Mouse (Mus musculus) CD4-positive, CD25-positive, alpha-beta regulatory T cell, adult 4 months (primary cell): ENCODE data around the gene Gnrhr. TPM values are rescaled to one million over a fixed set of nuclear protein-coding genes. Genes with fewer than 3 reads are reported as not detected.
A peak's percentile ranks its signal among the peaks of the same experiment; 100 is the strongest.

ENCODE experiments used
- ATAC-seq: one replicate; pipeline ENCODE4 v1.8.0; 2017
- polyA plus RNA-seq, 2 experiments: library from polyadenylated mRNA; unstranded; fragments of 100-300 nt; shearing (Covaris generic); gene quantifications; one replicate each; pipeline ENCODE4 v1.2.1; 2017

Gene Gnrhr
- not detected for polyA plus RNA-seq

GRCm38 (mm10) chr5:86197801-86198200 lies at the start of gene Gnrhr:
Gene Gnrhr, minus strand, starts transcription at chr5:86197901.
- ATAC-seq: no peak

DNA sequence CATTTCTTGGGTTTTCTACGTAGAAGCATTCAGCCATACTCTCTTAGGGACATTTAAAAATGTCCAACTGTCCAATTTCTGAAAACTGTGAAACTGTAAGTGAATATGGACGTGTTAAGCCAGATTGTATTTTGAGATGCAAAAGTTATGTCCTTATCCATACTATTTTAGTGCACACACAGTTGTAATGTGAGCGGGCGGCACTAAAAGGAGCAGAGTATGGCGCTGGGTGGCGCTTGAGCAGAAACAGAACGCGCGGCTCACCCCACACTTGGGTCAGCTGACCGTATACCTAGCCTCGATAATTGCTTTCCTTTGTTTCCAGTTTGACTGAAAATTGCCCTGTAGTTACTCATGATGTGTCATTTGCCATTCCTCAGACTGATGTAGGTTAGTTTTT lies 48.9 kb upstream of the Gnrhr start:
- ATAC-seq: no peak

DNA sequence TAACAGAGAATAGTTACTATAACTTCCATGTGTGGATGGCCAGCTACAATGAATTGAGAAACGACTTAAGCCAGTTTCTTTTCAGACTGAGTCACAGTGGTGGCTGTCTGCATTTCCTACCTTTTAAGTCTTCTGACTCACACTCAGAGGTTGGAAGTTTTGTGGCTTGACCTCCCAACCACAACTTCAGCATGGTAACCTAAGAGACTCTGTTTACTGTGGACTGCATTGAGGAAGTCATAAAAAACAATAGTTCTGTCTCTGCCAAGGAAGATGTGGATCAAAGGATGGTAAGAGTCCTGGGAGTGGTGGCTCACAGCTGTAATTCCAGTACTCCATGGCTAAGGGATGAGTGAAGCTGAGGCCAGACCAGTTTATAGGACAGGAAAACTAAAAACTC lies 47.2 kb upstream of the Gnrhr start:
- no peak for ATAC-seq

DNA sequence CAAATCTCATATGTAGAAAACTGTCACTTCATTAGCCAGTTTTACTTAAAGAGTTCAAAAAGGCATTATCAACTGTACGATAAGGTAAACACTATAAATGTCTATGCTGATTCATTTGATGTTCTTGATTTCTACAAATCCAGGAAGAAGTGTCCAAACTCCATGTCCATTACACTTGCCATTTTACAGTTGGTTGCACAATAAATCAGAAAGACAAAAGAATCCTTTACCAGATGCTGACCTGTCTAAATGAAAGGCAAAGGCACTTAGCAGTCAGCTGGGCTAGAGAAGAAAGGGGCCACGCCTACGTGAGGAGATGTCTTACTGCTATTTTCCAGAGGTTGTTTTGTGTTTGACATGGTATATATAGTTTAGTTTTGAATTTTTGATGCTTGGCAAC lies 46.6 kb upstream of the Gnrhr start:
- no peak for ATAC-seq

DNA sequence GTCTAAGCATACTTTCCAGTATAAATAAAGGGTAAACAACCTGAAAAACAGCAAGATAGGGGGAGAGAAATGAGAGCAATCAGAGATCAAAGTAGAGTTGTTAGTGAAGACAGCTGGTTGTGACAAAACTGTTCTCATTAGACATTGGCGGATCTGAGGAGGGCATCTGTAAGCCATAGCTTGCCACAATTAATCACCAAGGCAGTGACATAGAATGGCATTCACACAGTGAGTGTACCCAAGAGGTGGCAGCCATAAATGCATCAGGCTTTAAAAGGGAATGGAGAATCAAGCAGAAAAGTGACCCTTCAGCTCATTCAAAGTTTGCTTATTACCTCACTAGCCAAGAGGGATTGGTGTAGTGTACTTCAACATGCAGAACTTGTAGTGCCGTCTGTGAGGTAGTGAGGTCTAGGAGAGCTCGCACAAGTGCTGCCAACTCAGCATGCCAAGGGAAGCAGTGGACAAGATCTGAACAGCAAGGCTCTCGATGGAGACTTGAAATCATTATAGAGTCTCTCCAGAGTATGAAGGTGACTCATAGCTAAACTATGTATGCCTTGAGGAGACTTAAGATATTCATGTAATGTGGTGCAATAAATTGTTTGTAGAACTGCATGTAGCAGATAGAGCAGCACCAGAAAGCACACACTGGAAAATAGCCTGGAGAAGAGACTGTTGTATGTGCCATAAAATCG lies 29.6 kb upstream of the Gnrhr start:
- no peak for ATAC-seq

DNA sequence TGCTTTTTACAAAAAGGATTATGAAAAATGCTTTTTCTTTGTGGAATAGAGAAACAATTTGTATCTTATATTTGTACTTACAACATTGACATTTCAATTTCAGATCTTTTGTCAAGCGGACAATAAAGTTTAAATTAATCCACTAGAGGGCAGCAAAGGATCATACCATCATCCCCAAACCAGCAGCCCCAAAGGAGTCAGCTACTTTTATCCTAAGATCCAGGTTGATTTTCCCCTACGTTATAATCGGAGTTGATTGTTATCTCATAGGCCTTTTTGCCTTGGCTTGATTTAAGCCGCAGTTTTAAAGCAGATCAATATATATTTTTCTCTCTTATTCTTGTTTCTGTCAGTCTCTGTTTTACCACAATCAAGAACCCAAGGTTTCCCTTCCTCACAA lies 6.3 kb downstream of the Gnrhr start:
- peak; percentile 82 for ATAC-seq

DNA sequence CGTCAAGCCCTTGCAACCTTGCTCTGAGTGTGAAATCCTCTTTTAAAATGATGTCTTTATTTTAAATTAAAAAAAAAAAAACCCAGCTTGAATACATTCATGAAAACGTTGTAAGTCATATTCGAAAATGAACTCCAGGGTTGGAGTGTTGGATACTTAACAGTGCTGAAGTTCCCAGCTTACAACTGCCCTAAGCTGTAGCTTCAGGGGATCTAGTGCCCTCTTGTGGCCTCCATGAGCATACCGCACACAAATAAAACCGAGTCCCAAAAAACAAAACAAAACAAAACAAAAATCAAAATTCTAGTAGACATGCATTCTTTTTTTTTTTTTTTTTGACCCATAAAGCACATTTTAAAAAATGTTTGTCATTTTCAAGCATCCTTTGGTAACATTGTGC lies 6.9 kb downstream of the Gnrhr start:
- peak; percentile 83 for ATAC-seq

GRCm38 (mm10) chr5:86190290-86190689 lies 7.4 kb downstream of the Gnrhr start:
- ATAC-seq: peak; percentile 16

- ATAC-seq: no peak
Measured at GRCm38 (mm10) chr5:86187441-86187840, 10.3 kb downstream of the Gnrhr start.

DNA sequence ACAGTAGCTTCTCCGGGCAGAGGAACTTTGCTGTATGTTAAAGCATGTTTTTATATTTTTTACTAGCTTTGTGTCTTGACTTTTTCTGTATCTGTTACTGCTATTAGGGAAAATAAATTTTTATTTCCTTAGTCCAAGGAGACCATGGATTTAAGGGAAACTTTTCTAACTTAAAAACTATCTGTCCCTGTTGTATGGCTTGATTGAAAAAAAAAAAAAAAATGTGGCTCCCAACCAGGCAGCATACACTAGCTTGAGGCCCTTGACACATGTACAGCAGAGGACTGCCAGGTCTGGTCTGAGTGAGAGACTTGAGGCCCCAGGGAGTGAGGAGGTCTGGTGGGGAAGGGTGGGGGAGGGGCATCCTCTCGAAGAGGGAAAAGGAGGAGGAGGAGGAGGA lies 23.9 kb downstream of the Gnrhr start:
- no peak for ATAC-seq

DNA sequence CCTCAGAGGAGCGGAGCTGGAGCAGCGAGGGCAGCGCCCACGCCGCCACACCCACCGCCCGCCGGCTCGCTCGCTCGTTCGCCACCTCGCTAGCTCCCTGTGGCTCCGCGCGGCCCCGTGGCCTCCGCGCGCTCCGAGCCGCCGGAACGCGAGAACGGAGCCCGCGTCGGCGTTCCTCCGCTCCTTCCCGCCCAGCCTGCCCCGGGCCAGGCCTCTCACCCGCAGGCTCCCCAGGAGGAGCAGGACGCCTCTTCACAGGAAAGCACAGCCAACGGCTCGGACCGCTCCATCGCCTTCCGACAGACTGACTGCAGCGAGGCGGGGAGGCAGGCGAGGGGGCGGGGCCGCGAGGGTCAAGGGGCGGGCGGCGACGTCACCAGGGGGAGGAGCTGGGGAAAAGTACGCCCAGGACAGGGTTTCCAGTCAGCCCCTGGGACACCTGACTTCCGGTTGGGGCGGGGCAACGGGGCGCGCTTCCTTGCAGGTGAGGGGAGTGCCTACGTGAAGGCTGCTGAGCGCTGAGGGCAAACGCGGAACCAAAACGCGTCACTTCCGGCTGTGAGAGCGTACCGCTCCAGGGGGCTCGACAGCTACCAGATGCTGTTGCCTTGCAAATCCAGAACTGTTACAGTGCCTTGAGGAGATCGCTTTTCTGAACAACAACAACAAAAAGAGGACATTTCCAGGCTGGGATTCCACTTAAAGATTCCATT lies 25.1 kb downstream of the Gnrhr start, which contains the start of gene Uba6:
Uba6 (minus strand) TSS at position 355 of the 713 bp plus-strand sequence.
- peak; percentile 93 for ATAC-seq

GRCm38 (mm10) chr5:86172088-86172448 lies 25.6 kb downstream of the Gnrhr start:
- ATAC-seq: peak; percentile 9

Other genes starting within 250 kb of the Gnrhr start
- gene Cenpc1, start 132.3 kb downstream of the Gnrhr start, polyA plus RNA-seq: 10 to 100 TPM; 23.1 to 32.2 TPM
- gene Stap1, start 126.2 kb downstream of the Gnrhr start, polyA plus RNA-seq: 100 to 1,000 TPM in 1 of 2 experiments, 10 to 100 TPM in 1; 75.6 to 103 TPM
- gene Uba6, start 25.1 kb downstream of the Gnrhr start, polyA plus RNA-seq: 10 to 100 TPM; 15.5 to 17.9 TPM
- gene Tmprss11c, start 91.4 kb upstream of the Gnrhr start, polyA plus RNA-seq: not detected
- gene Tmprss11d, start 175.5 kb upstream of the Gnrhr start, polyA plus RNA-seq: not detected